Mouse (Mus musculus) Patski (cell line): ENCODE data around the gene Klf14. TPM values are rescaled to one million over a fixed set of nuclear protein-coding genes. Genes with fewer than 3 reads are reported as not detected.

Experiments used
- ATAC-seq: fragments of 100-300 bp; one replicate; pipeline ENCODE4 v1.8.0; 2021
- CTCF ChIA-PET: fragments of 350-600 bp; sonication (Branson Sonifier 250); formaldehyde crosslinking; loops from one replicate; lab custom pipeline; 2022; ENCODE audit warnings: inconsistent platforms; lab: Charles Lee
- POLR2A ChIA-PET: fragments of 350-600 bp; sonication (Branson Sonifier 250); formaldehyde crosslinking; loops from one replicate; lab custom pipeline; 2022; ENCODE audit warnings: antibody characterized with exemption, inconsistent platforms; lab: Charles Lee
- DNase-seq: peaks from one replicate; pipeline ENCODE4 v3.0.0-alpha.2; 2011; ENCODE audit warnings: low read depth, low spot score
- H3K27me3 ChIP-seq: fragments of 371-371 bp; one replicate; pipeline ENCODE4 v1.5.1; 2021
- CTCF ChIP-seq: fragments of 100-300 bp; IDR thresholded peaks from one replicate; pipeline ENCODE4 v1.5.1; 2021
- in situ Hi-C: fragments of 300-500 bp; cut with MboI; formaldehyde crosslinking; loops from 3 replicates; pipeline ENCODE4 v1.11.1; 2018; ENCODE audit warnings: low pct_unique_long_range_greater_than_20kb, mixed read lengths
- polyA plus RNA-seq: library from polyadenylated mRNA; unstranded; gene quantifications from one replicate; pipeline ENCODE4 v1.2.3, GENCODE M21; 2021

Klf14 gene
- polyA plus RNA-seq, 1 experiment from 2014 or later: not detected

- ChIA-PET CTCF (no interaction called here), POLR2A (no interaction called here)
- DNase-seq: no peak
- in situ Hi-C loops: no loop called here
- no peak for TF ChIP-seq CTCF
- ATAC-seq: no peak
- peaks cover 32% of the 10 kb centered on the region for H3K27me3 ChIP-seq
Measured at GRCm38 (mm10) chr6:30939264-30939663, 19.6 kb downstream of the Klf14 start.

- TF ChIP-seq CTCF: peak; percentile 56
- ATAC-seq: no peak
- POLR2A ChIA-PET: no interaction called here
- peaks cover 31% of the 10 kb centered on the region for H3K27me3 ChIP-seq
- in situ Hi-C loops: no loop called here
- DNase-seq: no peak
- CTCF ChIA-PET: interaction anchor here (1.8 kb wide), 1 partner anchor 387 kb away, joined by 4 read pairs; no protein-coding TSS in a partner anchor
Measured at GRCm38 (mm10) chr6:30922821-30923220, 36.1 kb downstream of the Klf14 start.

- TF ChIP-seq CTCF: no peak
- in situ Hi-C loops: no loop called here
- peaks cover 30% of the 10 kb centered on the region for H3K27me3 ChIP-seq
- POLR2A ChIA-PET: interaction anchor here (0.8 kb wide), 1 partner anchor 522 kb away, joined by 13 read pairs; no protein-coding TSS in a partner anchor
- ATAC-seq: no peak
- CTCF ChIA-PET: interaction anchor here (1.8 kb wide), 1 partner anchor 386 kb away, joined by 4 read pairs; no protein-coding TSS in a partner anchor
- DNase-seq: no peak
Measured at GRCm38 (mm10) chr6:30921826-30922225, 37.1 kb downstream of the Klf14 start.

- TF ChIP-seq CTCF: no peak
- ATAC-seq (no peak), DNase-seq (no peak)
- in situ Hi-C loops: no loop called here
- ChIA-PET CTCF (interaction anchor here (0.8 to 1.8 kb wide), 2 partner anchors 17 to 386 kb away, joined by 3 to 4 read pairs; no protein-coding TSS in a partner anchor), POLR2A (interaction anchor here (0.6 kb wide), 2 partner anchors 23 to 478 kb away, joined by 3 read pairs; no protein-coding TSS in a partner anchor)
- H3K27me3 ChIP-seq: peaks cover 29% of the 10 kb centered on the region
Measured at GRCm38 (mm10) chr6:30920834-30921675, 37.8 kb downstream of the Klf14 start.

DNA sequence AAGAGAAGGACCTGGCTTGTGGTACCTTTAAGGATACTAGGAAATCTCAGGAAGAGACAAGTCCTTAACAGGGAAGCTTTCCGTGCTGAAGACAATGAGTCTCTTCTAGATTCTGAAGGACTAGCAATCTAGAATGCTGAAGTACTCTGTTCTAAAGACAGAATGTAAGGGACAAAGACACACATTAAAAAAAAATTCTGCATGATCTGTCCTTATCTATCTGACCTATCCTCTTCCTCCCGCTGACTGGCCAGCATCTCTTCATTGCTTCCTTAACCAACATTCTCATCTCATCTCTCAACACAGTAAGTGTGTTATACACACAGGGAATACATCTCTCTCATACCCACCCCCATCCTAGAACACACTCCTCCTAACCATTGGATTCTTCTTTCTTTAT lies 43.4 kb downstream of the Klf14 start, which contains the start of gene Tsga13:
Gene Tsga13 (minus strand): TSS at position 101 of the 400 bp plus-strand sequence.
- peaks cover 25% of the 10 kb centered on the region for H3K27me3 ChIP-seq
- in situ Hi-C loops: loop anchor here (10.0 kb wide), 1 partner anchor 391 kb away; no protein-coding TSS in a partner anchor
- ChIA-PET CTCF (interaction anchor here (1.2 kb wide), 1 partner anchor 13 kb away, joined by 4 read pairs; no protein-coding TSS in a partner anchor), POLR2A (no interaction called here)
- DNase-seq (no peak), ATAC-seq (no peak)
- TF ChIP-seq CTCF: no peak

DNA sequence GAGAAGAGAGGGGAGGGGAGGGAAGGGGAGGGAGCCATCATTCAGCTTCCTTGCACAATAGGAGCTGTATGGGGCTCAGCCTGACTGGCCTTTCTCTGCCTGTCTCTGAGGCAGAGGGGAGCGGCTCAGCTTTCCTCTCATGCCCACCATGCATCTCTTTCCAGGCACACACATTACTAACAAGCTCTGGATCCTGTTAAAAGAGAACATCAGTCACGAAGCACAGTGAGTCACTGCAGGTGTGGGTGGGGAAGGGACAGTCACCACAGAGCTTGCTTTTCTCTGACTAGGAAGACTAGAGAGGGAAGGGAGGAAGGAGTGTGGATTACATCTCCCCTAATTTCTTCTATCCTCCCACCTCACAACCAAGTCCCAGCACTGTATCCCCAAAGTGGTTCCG lies 50.9 kb downstream of the Klf14 start:
- no peak for TF ChIP-seq CTCF
- ChIA-PET POLR2A (no interaction called here), CTCF (interaction anchor here (1.5 kb wide), 1 partner anchor 373 kb away, joined by 4 read pairs; no protein-coding TSS in a partner anchor)
- no peak for ATAC-seq
- peaks cover 36% of the 10 kb centered on the region for H3K27me3 ChIP-seq
- no peak for DNase-seq
- in situ Hi-C loops: no loop called here

Other genes starting within 250 kb of the Klf14 start
- 0.42 TPM for gene Mest, start 235.5 kb downstream of the Klf14 start, polyA plus RNA-seq
- gene Copg2, start 62.3 kb downstream of the Klf14 start, polyA plus RNA-seq: 58.4 TPM
- gene Tsga13, start 43.5 kb downstream of the Klf14 start, polyA plus RNA-seq: not detected